Mouse (Mus musculus) ES-Bruce4 (cell line): ENCODE measurements around the gene 2410002F23Rik.

Experiments used
- CTCF ChIP-seq: IDR thresholded peaks from one replicate; pipeline ENCODE4 v1.8.1; 2011; ENCODE audit warnings: low read depth, low read length
- EP300 ChIP-seq: IDR thresholded peaks from 2 replicates; pipeline ENCODE4 v1.6.1; 2011; ENCODE audit warnings: low read depth, low read length; ENCODE audit not compliant: insufficient read depth
- POLR2A ChIP-seq: IDR thresholded peaks from one replicate; pipeline ENCODE4 v1.8.1; 2011; ENCODE audit warnings: low read length; ENCODE audit not compliant: insufficient read depth

GRCm38 (mm10) chr7:44257278-44257677 lies 10.8 kb downstream of the 2410002F23Rik start, which contains the start of gene Acp4:
- TF ChIP-seq CTCF (no peak), EP300 (no peak), POLR2A (no peak)
